Mouse (Mus musculus) CD8-positive naive resting alpha-beta T cell, adult 2 months (primary cell): ENCODE data around the gene Crispld2.

ENCODE experiments used
- DNase-seq, 2 experiments: peaks; one replicate each; pipeline ENCODE4 v3.0.0; 2022; ENCODE audit warnings: low read depth in 2 of 2, low spot score in 2 of 2

Gene Crispld2

GRCm38 (mm10) chr8:119997266-119997665 lies 5.0 kb downstream of the Crispld2 start:
- DNase-seq = no peak

GRCm38 (mm10) chr8:120000461-120000860 lies 8.2 kb downstream of the Crispld2 start:
- DNase-seq = no peak

GRCm38 (mm10) chr8:120001712-120002111 lies 9.5 kb downstream of the Crispld2 start:
- no peak for DNase-seq

DNA sequence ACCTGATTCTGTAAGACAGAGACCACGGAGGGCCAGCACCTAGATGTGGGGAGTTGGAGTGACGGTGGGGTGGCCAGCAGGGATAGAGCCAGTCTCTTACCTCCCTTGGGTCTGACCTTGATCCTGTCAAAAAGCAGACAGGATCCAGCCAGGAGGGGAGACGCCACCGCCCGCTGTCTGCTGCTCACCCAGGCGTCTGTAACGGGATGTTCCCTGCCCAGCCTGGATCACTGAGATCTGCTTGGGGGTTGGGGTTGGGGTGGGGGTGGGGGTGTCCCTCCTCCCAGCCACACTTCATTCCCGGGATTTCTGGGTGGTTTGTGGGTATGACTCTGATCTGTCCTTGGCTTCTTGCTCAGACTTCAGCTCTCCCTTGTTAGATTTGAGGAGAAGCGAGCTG lies 10.1 kb downstream of the Crispld2 start:
- no peak for DNase-seq

DNA sequence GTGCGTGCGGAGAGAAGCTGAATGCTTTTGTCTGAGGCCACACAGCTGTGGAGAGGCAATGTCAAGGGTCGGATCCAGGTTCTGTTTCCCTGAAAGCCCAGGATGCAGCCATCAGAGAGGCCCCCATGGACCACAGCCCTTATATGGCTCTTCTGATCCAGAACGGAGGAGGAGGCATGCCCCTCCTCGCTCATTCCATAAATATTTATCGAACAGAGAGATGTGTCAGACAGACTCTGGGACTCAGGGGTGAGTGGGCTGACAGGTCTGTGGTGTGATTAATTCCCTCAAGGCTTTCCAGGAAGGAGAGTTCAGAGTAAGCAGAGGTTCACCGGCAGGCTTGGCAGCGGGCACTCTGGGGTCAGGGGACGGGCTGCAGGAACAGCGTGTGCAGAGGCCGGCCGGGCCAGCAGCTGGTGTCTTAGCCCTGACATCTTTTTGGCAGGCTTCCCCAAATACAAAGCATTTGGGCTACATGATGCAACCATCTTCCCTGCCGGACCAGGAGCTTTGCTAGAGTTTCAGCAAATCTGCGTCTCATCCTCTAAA lies 12.0 kb downstream of the Crispld2 start:
- DNase-seq = no peak

DNA sequence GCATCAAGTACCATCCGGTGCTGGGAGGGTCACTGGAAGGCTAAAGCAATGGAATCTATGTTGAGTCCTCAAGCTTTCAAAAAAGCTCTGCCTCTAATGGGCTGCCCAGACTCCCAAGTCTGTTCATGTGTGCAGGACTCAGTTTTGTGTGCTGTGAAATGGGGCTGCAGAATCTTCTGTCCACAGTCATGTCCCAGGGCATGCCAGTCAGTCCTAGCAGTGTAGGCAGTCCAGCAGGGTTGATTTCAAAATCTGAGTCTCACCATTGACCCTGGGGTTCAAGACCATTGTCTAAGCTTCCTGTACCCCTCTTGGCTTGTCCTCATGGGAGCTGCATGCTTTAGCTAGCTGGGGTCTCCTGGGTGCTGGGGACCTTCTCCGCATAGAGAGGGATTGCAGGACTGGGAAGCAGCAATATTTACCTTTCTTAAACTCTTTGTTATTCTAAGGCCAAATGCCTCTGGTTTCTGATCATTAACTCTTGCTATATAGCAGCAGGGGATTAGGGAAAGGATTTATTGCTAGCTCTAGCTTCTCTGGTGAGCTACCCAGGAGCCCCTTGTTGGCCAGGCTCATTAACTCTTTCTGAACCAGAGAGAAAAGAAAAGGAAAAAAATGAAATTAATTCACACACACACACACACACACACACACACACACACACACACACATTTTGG lies 12.6 kb downstream of the Crispld2 start:
- no peak for DNase-seq

DNA sequence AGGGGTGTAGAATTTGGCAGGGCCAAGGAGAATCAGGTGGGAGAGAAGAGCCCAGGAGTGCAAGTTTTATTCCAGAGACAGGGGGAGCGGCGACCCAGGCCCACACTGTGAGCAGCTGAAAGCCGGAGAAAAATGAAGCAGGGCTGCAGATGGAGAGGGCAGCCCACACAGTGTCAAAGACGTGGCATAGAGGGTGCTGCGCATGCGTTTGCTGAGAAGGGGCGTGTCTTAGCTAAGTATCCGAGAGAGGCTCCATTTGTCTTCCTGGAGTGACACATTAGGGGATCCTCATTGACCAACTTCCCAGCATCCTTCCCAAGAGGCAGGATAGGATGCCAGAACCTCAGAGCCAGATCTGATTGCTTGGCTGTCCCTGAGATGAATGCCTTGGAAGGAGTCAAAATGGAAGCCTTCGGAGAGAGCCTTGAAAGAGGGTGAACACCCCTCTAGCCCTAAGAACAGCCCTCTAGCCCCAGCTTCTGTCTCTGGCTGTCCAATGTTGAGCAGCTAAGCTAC lies 14.5 kb downstream of the Crispld2 start:
- no peak for DNase-seq

DNA sequence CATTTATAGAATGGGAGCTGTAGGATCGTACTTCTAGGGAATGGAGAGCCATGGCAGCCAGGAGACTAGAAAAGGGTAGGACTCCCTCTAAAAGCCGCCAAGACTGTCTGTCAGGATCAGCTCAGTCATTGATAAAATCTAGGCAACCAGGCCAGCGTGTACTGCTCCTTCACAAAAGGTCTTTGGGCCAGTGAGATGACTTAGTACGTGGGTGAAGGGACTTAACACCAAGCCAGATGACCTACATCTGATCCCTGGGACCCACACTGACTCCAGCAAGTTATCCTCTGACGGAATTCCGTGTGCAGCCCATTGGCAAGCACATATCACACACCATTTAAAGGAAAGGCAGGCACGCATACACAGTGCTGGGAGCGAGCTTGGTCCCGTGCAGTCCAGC lies 14.9 kb downstream of the Crispld2 start:
- no peak for DNase-seq

DNA sequence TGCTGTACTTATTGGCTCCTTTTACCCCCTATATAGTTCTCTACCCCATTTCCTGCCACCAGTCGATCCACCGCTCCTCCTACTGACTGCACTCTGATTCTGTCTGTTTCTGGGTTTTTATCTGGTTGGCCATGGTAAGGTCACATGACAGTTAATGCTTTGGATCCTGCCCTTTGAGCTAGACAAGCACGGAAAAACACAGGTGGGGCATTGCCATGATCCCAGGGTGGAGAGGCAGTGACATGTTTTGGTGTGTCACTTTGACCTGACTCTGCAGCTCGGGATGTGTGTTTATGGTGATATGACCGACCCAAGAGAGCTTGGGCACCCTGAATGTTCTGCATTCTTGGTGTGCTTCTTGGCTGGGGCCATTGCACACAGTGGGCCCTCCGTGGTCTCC lies 17.0 kb downstream of the Crispld2 start:
- no peak for DNase-seq

- DNase-seq = no peak
These were observed 20.3 kb downstream of the Crispld2 start for GRCm38 (mm10) chr8:120012491-120012890.

DNA sequence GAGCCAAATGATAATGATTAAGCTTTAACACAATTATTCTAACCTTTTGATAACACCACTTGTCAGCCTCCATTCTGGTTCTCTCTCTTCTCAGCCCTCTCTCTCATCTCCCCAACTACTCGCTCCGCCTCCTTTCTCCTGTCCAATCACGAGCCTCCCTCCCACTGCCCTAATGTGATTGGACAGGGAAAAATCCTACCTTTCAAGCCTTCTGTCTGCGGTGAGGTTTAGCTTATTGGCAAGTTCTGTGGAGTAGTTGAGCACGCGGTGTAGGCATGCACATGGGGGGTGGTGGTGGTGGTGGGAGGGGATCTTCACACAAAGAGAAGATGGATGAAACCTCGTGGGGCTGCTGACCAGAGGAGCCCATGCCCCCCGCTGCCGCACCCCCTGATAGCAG lies 20.7 kb downstream of the Crispld2 start:
- DNase-seq = no peak

GRCm38 (mm10) chr8:120014267-120015023 lies 22.2 kb downstream of the Crispld2 start:
- DNase-seq = no peak

- DNase-seq = no peak
These were observed 23.7 kb downstream of the Crispld2 start for GRCm38 (mm10) chr8:120015916-120016315.

DNA sequence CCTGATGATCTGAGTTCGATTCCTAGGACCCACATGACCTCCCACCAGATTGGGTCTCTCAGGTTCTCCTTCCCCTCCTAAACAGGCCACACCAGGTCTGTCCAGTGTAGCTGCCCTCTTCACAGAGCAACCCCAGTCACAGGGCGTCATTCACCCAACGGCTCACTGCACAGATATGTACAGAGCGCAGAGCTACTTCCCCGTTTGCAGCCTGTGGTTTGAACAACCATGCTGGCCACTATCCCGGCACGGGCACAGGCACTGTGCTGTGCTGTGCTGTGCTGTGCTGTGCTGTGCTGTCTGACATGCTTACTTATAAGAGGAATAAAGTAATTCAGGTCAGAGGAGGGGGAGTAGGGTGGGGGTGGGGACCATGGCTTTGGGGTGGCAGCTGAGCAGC lies 24.2 kb downstream of the Crispld2 start:
- DNase-seq = no peak

DNA sequence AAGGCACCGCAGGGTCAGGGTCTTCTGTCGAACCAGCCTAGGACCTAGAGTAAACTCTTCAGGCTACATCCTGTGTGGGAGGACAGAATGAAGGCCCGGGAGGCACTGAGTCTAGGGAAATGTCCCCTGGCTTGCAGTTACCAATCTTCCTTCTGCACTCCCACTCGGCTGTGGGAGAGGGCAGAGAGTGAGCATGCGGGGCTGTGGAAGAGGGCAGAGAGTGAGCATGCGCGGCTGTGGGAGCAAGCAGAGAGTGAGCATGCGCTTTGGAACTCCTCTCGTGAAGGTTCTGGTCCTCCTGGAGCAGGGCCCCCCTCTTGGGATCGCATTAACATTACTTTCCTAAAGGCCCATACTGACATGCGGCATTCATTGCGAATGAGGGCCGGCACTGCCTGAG lies 25.1 kb downstream of the Crispld2 start:
- no peak for DNase-seq

DNA sequence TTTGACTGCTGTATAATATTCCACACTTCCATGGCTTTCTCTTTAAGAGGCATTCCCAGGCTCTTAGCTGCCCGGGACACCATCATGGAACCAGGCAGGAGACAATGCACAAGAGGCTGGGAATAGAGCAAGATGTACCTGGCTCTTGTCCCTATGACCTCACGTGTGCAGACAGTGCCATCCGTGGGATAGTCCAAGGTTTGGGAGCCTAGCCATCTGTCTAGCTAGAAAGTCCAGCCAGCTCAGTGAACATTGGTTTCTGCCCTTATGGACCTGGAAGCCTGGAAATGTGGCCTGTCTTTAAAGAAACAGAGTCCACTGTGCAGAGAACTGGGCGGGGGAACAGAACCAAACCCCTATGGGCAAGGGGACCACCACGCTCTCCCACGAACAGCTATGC lies 25.5 kb downstream of the Crispld2 start:
- no peak for DNase-seq

- no peak for DNase-seq
These were observed 26.1 kb downstream of the Crispld2 start for GRCm38 (mm10) chr8:120018379-120018778.

GRCm38 (mm10) chr8:120019297-120019696 lies 27.1 kb downstream of the Crispld2 start:
- no peak for DNase-seq

GRCm38 (mm10) chr8:120020298-120020697 lies 28.1 kb downstream of the Crispld2 start:
- DNase-seq = no peak

GRCm38 (mm10) chr8:120026199-120026598 lies 34.0 kb downstream of the Crispld2 start:
- no peak for DNase-seq

GRCm38 (mm10) chr8:120026991-120027390 lies 34.8 kb downstream of the Crispld2 start:
- DNase-seq = no peak

DNA sequence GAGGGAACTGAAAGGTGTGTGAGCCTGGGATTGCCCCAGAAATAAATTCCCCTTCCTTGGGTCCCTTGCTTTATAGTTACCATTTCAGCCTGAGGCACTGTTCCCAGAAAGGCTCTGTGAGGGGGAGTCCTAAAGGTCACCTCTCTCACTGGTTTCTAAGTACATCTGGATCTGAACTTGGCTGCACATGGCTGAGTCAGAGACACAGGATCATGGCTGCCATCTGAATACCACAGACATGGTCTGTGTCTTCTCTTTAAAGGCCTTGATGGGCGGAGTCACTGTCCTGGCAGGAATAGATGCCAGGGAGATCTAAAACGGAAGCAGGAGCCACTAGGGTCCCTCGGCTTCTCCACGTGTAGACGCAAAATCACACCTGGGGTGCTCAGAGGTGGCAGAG lies 38.2 kb downstream of the Crispld2 start:
- no peak for DNase-seq
